Mouse (Mus musculus): ENCODE data around the gene Zfp523.

DNA sequence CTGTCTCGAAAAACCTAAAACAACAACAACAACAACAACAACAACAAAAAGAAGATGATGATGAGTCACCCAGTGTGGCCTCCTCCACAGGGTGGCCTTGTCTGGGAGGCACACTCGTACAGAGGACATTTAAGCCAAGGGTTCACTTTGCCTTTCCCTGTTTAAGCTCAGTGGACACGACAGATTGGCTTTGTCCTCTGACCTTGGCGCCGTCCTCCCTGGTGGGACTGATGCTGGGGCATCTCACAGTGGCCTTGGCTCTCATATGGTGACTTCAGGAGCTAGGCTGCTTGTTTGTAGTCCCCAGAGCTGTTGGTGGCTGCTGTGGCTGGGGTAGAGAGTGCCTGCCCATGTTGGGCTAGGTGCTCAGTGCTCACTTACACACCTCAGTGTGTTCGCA is 67.3 kb downstream of the Zfp523 start:
- no peak for TF ChIP-seq CTCF (IDR thresholded peaks at IDR 0.05; ENCODE audit: borderline replicate concordance, extremely low read depth, insufficient read depth, insufficient read length)
- no peak for TF ChIP-seq POLR2A (IDR thresholded peaks at IDR 0.05; ENCODE audit: borderline replicate concordance, extremely low read depth, insufficient read depth, insufficient read length, poor library complexity, severe bottlenecking)

Data from brain, embryonic 14.5 days (tissue).